Mouse (Mus musculus): Measurements from ENCODE around the gene Cdk14.

Gene Cdk14

DNA sequence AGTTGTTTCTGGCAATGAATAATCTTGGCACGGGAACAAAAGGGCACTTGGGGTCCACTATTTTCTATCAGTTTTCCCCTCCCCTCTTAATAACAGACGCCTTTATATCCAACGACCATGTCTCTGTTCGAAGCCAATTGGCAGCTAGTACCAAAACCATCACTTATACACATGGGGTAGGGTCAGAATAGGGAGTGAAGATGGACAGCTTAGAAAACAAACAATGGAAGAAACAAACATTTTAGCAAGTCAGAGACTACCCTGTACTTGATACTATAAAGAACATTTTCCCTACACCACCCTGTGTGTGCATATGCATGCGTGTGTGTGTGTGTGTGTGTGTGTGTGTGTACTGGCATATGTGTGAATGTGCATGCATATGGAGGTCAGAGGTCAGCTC, 386.7 kb downstream of the Cdk14 start:
- CTCF ChIA-PET: no interaction called here
- POLR2A ChIA-PET: no interaction called here

DNA sequence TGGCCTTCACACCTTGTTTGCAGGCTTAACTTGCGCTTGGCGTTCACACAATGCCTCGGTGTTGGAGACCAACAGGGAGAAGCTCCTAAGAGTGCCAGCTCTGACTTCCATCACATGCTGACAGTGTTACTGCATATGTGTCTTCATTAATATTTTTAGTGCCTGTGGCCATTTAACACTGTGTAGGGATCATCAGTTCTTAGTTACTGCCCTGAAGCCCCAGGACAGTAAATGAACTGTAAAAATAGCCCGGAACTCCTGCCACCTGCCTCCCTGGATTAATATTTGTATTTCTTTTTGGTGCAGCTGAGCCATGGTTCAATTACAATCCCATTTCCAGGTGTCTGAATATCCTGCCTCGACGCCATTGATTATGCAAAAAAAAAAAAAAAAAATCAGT, 387.3 kb downstream of the Cdk14 start:
- POLR2A ChIA-PET: no interaction called here
- CTCF ChIA-PET: no interaction called here

DNA sequence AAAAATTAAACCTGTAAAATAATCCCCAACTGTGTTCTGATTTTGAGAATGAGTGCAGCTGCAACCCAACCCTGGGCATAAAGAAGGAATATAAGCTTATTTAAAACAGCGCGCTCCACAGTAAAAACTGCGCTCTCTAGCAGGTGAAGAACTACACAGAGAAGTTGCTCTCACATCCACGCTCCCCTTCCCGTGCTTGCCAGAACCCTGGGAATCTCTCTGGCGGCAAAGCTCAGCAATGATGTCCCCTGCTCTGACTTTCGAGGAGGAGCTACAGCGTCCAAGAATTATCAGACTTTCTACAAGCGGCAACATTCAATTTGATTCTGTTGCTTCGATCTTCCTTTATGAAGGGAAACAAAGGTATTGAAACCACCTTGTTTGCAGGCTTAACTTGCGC, 387.7 kb downstream of the Cdk14 start:
- ChIA-PET CTCF (no interaction called here), POLR2A (no interaction called here)

DNA sequence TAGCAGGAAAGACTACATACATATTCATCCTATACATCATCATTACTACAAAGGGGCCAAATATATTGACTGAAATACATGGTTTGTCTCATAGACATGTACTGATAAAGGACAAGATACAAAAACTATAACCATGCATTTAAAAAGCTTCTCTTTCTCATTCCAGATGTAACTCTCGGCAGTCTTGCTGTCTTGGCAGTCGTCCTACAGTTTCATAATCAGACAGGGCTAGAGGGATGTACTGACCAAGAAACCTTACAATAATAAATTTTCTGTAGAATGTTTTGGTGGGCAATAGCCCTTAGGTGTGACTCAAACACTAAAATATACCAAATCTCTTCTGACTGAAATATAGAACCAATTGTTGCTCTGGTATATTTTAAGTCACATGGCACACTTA, 389.7 kb downstream of the Cdk14 start:
- ChIA-PET POLR2A (no interaction called here), CTCF (no interaction called here)

DNA sequence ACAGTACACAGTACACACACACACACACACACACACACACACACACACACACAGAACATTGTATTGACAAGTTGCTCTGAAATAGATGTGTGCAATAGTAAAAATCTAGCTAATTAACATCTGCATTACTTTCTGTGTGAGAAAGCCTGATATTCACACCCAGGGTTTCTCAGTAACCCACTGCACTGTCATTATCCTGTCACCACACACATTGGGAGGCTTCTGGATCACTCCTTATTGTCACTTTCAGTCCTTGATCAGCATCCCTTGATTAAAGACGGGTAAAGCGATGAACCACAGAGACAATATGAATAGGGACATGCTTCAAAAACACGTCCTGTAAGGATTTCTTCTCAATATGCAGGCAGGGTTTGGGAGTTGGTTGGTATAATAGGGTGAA, 401.2 kb downstream of the Cdk14 start:
- ChIA-PET POLR2A (interaction anchor here in 1 of 4 experiments (0.5 kb wide), 1 partner anchor 26 kb away, joined by 3 read pairs; no protein-coding TSS in a partner anchor), CTCF (no interaction called here)

DNA sequence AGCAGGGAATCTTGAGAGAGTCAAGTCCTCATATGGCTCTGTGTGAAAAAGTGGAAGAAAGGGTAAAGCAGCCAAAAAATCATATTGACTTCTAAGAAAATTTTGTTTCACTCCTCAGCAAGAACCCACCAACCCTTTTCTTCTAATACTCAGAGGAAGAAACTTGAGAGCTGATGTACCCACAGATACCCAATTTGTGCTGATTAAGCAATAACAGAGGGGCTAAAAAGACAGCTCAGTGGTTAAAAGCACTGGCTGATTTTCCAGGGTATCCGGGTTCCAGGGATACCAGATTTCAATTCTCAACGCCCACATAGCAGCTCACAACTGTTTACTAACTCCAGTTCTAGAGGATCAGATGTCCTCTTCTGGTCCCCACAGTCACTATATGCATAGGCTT, 401.9 kb downstream of the Cdk14 start:
- CTCF ChIA-PET: no interaction called here
- POLR2A ChIA-PET: interaction anchor here in 1 of 4 experiments (0.5 to 0.7 kb wide), 2 partner anchors 11 to 27 kb away, joined by 3 read pairs; no protein-coding TSS in a partner anchor

DNA sequence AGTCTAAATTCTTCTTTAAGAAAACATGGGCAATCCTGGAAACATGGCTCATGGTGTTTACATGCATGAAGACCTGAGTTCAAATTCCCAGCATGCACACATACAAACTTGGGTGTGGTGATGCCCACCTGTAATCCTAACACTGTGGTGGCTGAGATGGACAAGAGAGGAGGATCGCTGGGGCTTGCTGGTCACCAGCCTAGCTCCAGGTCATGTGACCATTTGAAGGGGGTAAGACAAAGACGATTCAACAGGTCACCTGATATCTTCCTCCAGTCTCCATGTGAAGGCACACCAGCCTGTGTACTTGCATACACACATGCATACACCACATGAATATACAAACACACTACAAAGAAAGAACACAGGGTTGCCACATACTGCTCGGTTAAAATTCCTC, 406.3 kb downstream of the Cdk14 start:
- CTCF ChIA-PET: no interaction called here
- POLR2A ChIA-PET: interaction anchor here in 1 of 4 experiments (0.8 kb wide), 1 partner anchor 908 kb away, joined by 4 read pairs; no protein-coding TSS in a partner anchor

DNA sequence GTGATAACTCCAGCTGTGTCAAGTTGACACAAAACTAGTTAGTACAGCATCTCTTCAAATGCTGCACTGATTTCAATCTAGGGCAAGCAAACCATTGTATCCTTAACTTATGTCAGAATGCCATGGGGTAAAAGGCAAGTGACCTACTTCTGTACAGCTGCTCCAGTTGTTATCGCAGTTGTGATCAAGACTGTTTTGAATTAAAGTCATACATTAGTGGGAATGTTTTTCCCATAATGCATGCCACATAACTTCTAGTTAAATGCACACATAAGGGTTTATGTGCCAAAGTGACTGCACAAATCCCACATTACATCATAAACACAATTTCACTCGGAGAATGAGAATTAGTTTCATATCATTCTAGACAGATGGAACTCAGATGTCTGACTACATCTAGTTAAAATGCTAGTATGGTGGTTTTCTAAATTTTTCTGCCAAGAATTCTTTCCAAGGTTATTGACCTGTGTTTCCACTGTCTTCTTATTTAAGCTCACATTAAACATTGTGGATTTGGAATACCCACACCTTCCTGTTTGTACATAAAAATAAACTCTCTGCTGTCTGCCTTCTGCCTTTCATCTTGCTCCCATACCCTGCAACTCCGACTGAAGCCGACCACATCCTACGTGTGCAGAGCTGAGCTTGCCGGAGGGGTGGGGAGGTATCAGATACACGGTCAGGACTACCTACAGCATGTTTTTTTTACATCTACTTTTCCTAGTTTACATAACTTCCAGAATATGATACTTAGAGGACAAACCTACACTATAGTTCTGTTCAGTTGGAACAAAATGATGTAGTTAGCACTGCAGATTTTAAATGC, 407.4 kb downstream of the Cdk14 start:
- POLR2A ChIA-PET: no interaction called here
- CTCF ChIA-PET: no interaction called here

DNA sequence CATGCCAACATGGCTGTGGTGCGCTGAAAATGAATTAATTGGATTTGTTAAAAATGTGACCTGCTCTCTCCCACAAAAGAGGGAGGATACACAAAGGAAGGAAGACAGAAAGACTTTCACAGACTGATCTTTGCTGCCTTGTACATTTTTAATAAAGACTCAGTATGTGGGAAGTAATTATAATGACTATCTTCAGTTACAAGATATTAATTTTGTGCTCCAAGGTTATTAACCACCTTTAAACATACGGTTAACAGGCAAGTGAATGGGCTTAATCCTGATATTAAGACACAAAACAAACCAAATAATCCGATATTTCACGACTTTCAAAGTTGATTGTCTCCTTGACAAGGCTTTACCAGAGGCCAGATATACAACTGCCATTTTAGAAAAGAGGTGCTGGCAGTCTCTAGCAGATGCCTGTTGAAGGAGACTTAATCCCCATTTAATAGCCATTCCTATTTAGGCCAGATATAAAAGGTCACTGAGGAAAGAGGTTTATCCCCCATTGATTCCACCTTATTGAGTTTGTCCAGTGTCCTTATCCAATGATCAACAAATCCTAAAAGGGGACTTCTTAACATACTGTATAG, 411.9 kb downstream of the Cdk14 start:
- ChIA-PET POLR2A (no interaction called here), CTCF (no interaction called here)

DNA sequence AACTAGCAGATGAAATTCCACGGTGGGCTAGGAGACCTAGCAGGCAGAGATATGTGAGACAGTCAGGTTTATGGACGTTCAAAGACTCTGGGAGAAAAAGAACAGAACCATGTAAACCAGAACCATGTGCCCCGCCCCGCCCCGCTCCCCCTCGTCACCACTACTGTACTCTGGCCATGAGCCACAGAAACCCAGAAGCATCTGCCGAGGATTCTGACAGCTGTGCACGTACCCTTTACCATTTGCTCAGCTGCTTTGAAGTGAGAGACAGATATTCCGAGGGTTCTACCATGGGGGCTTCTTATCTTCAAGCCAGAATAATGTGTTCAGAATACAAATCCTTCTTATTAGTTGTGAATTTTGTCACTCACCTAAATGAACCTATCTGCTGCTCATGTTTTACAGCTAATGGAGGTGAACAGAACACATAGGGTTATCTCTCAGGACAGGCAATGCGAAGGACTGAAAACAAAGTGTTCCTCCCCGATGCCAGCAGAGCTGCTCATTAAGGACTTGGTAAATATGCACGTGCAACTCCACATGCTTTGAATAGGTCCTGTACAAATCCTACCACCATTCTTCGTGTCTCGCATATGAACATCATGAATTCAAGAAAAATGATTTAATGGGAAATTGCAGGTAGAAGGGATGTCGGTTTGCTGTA, 412.5 kb downstream of the Cdk14 start:
- POLR2A ChIA-PET: no interaction called here
- CTCF ChIA-PET: no interaction called here

DNA sequence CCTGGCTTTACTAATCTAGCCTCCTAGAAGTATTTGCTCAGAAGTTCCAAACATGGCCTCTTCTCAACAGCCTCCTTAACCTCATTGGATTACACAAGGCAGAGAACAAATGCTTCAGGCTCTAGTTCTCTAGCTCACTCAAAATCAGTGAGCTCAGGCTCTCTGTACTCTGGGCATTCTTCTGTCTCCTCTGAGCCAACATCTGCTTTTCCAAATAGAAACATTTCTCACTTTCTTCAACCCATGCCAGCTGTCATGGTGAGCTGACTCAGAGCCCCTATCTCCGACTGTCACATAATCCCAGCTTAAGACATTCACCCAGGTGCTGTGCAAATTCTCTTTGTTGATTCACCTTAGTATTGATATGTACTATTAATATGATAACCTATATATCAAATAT, 414.5 kb downstream of the Cdk14 start:
- POLR2A ChIA-PET: no interaction called here
- CTCF ChIA-PET: no interaction called here

DNA sequence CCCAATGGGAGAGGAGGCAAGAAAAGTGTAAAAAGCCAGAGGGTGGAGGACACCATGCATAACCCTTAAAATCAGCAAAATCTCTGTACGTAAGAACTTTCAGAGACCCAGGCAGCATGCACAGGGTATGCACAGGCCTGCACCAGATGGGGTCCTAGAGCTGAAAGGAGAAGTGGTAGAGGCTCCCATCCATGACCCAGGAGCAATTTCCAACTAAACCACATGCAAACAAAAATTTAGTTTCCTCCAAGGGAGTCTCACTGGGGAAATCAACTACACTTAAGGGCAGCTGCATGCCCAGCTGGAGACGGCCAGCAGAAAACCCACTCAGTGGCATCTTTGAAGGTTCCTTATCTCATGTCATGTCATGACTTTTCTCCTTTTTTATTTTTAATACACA, 415.4 kb downstream of the Cdk14 start:
- ChIA-PET CTCF (no interaction called here), POLR2A (no interaction called here)

DNA sequence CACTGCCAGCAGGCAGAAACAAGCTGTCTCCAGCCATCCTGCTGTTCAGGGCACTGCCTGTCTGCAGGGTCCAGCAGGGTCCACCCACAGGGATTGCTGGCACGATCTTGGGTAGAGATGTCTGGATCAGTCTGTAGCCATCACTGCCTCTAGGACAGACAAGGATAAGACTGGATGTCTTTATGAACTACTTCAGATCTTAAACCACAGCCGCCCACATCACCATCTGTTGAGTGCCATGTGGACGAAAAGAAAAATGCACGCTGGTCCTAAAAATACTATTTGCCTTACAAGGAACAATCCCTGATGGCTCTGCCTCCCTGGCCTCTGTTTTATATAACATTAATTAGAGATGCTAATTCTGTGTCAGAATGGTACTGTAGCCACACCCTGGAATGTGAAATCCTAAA, 426.9 kb downstream of the Cdk14 start:
- POLR2A ChIA-PET: no interaction called here
- CTCF ChIA-PET: no interaction called here

DNA sequence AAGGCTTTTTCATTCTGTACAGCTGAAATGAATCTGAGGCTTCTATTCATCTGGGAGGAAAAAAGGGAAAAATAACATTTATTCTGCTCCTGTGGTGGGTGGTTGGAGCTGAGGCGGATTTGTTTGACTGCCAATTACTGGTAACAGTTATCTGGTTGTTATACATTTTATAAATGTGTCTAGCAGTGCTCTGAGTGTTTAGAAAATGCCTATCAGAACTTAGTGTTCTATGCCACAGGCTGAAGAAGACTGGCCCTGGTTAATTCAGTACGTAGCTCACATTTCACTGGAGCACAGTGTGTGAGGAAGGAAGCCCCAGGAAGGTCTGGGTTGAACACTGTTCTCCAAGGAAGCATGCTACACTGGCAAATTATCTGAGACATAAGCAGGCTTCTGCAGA, 429.1 kb downstream of the Cdk14 start:
- POLR2A ChIA-PET: no interaction called here
- CTCF ChIA-PET: no interaction called here

DNA sequence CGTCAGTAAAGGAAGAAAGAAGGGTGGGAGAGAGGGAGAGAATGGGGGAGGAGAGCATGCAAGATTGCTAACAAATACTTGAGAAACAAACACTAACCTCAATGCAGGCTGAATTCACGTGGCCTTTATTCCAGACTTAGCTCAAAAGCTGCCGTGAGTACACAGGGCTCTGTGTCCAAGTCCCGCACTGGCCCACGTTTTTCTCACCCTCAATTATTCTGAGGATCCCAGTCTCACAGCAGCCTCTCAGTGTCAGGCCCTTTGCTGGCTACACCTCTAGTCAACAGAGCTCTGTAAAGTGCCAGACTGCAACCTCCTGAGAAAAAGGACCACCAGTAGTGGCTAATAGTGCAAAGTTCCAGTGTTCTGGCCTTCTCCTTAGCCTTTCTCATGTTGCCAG, 429.9 kb downstream of the Cdk14 start:
- CTCF ChIA-PET: no interaction called here
- POLR2A ChIA-PET: no interaction called here

DNA sequence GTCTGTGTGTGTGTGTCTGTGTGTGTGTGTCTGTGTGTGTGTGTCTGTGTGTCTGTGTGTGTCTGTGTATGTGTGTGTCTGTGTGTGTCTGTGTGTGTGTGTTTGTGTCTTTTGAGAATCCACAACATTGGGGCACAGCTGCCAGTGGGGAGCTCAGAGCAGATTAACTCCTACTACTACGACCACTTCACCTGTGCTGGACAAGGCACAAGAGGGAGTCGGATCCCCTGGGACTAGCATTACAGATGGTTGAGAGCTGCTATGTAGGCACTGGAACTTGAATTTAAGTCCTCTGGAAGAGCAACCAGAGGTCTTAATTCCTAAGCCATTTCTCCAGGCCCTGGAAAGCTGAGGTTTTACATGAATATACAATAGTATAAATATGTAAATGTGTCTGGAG, 433.9 kb downstream of the Cdk14 start:
- POLR2A ChIA-PET: no interaction called here

DNA sequence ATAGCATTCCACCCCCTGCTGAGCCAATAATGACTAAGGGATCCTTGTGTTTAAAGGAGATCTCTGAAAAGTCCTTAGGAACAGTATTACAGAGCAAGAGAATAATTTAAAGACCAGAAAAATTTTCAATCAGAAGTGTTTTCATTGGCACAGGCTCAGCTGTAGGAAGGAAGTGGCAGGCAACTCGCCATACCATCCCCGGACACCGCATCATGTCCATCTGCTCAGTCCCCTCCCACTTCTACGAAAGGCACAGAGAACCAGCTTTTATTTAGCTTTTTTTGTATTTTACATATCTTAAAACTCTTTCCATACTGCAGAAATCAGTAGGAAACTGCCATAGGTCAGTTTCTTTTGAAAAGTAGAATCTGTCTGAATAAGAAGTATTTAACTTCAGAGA, 440.6 kb downstream of the Cdk14 start:
- ChIA-PET POLR2A (no interaction called here), CTCF (interaction anchor here in 1 of 4 experiments (3.0 kb wide), 1 partner anchor 18 kb away, joined by 8 read pairs; no protein-coding TSS in a partner anchor)

More for the DNA sequence above, 433.9 kb downstream of the Cdk14 start:
- CTCF ChIA-PET: no interaction called here

DNA sequence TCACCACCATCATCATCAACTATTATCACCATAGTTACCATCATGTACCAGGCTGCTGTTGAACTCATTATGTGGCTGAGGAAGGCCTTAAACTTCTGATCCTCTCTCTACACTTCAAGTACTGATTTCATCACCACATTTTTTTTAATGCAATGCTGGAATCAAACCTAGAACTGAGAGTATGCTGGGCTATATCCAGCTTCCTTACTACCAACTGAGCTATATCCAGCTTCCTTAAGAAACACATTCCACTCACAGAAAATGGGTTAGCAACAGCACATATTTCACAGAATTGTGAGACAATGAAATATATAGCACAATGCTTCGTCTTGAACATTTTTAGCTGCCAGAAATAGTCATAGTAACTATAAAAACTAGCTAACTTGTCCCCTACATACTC, 446.7 kb downstream of the Cdk14 start:
- ChIA-PET CTCF (no interaction called here), POLR2A (no interaction called here)

DNA sequence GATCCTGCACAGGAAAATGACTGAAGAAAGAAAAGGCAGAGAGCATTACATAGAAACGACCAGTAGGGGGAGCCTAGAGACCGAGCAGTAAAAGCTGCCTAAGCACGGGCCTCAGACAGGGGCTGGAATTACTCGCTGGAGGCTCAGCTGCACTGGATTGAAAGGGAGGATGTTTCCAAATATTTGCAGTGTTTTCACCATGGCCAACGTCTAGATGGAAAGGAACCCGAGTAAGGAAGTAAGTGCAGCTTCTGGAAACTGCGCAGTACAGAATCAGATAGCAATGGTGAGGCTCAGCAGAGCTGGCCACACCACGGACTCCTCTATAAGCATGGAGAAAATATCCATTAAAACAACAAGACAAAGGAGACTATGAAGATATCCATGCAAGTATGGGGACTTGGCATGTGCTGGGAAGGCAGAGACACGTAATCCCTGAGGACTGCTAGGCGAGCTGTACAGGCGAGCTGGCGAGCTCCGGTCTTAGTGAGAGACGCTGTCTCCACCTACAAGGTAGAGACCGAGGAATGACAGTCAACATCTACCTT, 458.0 kb downstream of the Cdk14 start:
- POLR2A ChIA-PET: no interaction called here
- CTCF ChIA-PET: interaction anchor here (0.6 to 2.0 kb wide), 21 partner anchors 9 to 788 kb away, joined by 3 to 11 read pairs (median 4); partner anchors contain the start of gene Steap1 (in 1 of the 4)

DNA sequence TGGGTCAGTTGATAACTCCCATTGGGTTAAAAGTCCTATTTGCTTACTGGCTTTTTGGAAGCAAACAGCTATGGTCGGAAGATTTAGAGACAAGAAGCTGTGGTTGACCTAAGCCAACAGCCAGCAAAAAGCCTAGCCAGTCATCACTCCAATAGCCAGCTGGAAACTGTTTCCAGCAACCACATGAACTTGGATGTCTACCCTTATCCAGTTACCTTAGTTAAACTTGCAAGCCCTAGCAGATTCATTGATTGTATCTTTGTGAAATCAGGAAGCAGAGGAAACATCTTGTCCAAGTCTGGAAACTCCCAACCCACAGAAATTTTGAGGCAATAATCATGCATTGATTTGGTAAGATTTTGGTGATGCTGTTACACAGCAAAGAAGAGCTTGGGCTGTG, 458.5 kb downstream of the Cdk14 start:
- ChIA-PET POLR2A (no interaction called here), CTCF (interaction anchor here in 3 of 4 experiments (0.8 to 2.0 kb wide), 19 partner anchors 8 to 788 kb away, joined by 3 to 11 read pairs (median 4); partner anchors contain the start of gene Steap1 (in 1 of the 3))

DNA sequence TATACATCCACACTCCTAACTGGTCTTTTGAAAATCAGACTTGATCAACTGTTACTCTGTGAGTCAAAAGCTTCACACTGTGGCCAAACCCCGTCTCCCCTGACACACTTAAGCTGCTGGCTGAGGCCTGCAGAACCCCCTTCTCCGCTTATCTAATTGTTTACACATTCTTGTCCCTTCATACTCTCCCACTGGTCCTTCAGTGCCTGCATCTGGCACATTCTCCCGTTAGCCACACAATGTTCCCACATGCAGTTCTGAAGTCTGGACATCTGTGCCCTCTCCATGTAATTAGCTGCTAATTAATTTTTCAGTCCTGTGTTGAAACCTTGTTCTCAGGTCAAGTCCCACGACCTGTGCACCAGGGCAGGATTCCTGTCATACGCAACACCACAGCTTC, 460.7 kb downstream of the Cdk14 start:
- POLR2A ChIA-PET: no interaction called here
- CTCF ChIA-PET: no interaction called here
